20 mouse cellular contexts compared by ENCODE assay signal in genomic region chr2:147813516-147813915, GRCm38 (mm10).
"Had no signal": no experiment of that assay in that cellular context is flagged by ENCODE, and none has a peak within 500 bp of the region (broad histone marks: within the 10 kb centered on the region; RNA-seq: fewer than 3 reads in every experiment).

No protein-coding gene starts in this region.

- DNase-seq: kidney, adult 18-20 months; kidney, adult 9 months; kidney, postnatal 14 days; kidney, postnatal 4 days; layer of hippocampus, postnatal 36 days; liver, postnatal 0 days; lung, postnatal 10 days; lung, postnatal 4 days; thymus, adult 18-20 months; thymus, postnatal 14 days; thymus, postnatal 4 days had no signal

- H3K4me3 ChIP-seq: layer of hippocampus, adult 2 months; left cerebral cortex, adult 2 months; lung, embryonic 15.5 days; megakaryocyte, embryonic 14.5 days; midbrain, embryonic 10.5 days; midbrain, embryonic 13.5 days; myocyte had no signal

- H3K27ac ChIP-seq: layer of hippocampus, adult 2 months; left cerebral cortex, adult 2 months; liver, embryonic 14.5 days; lung, embryonic 15.5 days; midbrain, embryonic 10.5 days; midbrain, embryonic 13.5 days had no signal

- H3K4me2 ChIP-seq: lung, embryonic 15.5 days; midbrain, embryonic 13.5 days had no signal

- H3K9me3 ChIP-seq: lung, embryonic 15.5 days; megakaryocyte, embryonic 14.5 days; midbrain, embryonic 10.5 days; midbrain, embryonic 13.5 days had no signal

- H3K36me3 ChIP-seq: lung, embryonic 15.5 days; midbrain, embryonic 10.5 days; midbrain, embryonic 13.5 days had no signal

- H3K9ac ChIP-seq: liver, embryonic 14.5 days; liver, postnatal 0 days; lung, embryonic 15.5 days; midbrain, embryonic 13.5 days had no signal

- H3K27me3 ChIP-seq: lung, embryonic 15.5 days; megakaryocyte, embryonic 14.5 days had no signal

- ATAC-seq: liver, postnatal 0 days; midbrain, embryonic 13.5 days; midbrain, embryonic 16.5 days had no signal

- H3K4me1 ChIP-seq: lung, embryonic 15.5 days; midbrain, embryonic 10.5 days; midbrain, embryonic 13.5 days had no signal
